Mouse (Mus musculus): Measurements from ENCODE around the gene Cdk20.

- TF ChIP-seq CTCF (IDR thresholded peaks at IDR 0.05; ENCODE audit: low read depth) (no peak), EP300 (IDR thresholded peaks at IDR 0.05; ENCODE audit: low read depth) (peak; percentile 35; the same call in 1 of the 2 replicates)
These were observed 29.6 kb upstream of the Cdk20 start for GRCm38 (mm10) chr13:64402504-64402949.
